Mouse (Mus musculus) hindbrain, postnatal 0 days (tissue): Measurements from ENCODE around the gene Fgfr2. TPM values are rescaled to one million over a fixed set of nuclear protein-coding genes. Genes with fewer than 3 reads are reported as not detected.

ENCODE experiments used
- ATAC-seq: fragments of 200-750 bp; cut with Nextera tagmentation; 2 replicates; pipeline ENCODE4 v1.8.0; 2017; ENCODE audit warnings: mild to moderate bottlenecking, moderate TSS enrichment, moderate library complexity
- DNase-seq: peaks from one replicate; pipeline ENCODE4 v3.0.0-alpha.2; 2015; ENCODE audit warnings: low spot score
- H3K27ac ChIP-seq: fragments of 300-500 bp; sonication (generic); 2 replicates; pipeline ENCODE4 v1.5.1; 2014; ENCODE audit warnings: mild to moderate bottlenecking
- H3K27me3 ChIP-seq: fragments of 300-500 bp; sonication (generic); 2 replicates; pipeline ENCODE4 v1.6.1; 2014; ENCODE audit warnings: low read length, mixed read lengths; ENCODE audit not compliant: insufficient read depth
- H3K36me3 ChIP-seq: fragments of 300-500 bp; sonication (generic); 2 replicates; pipeline ENCODE4 v1.6.1; 2014; ENCODE audit warnings: low read length, mixed read lengths; ENCODE audit not compliant: insufficient read depth
- H3K4me1 ChIP-seq: fragments of 300-500 bp; sonication (generic); 2 replicates; pipeline ENCODE4 v1.6.1; 2014; ENCODE audit warnings: antibody characterized with exemption, low read length, mixed read lengths; ENCODE audit not compliant: insufficient read depth
- H3K4me2 ChIP-seq: fragments of 300-500 bp; sonication (generic); 2 replicates; pipeline ENCODE4 v1.6.1; 2014; ENCODE audit warnings: low read depth, mild to moderate bottlenecking, low read length, moderate library complexity, mixed read lengths
- H3K4me3 ChIP-seq: fragments of 300-500 bp; sonication (generic); 2 replicates; pipeline ENCODE4 v1.5.1; 2014; ENCODE audit warnings: low read length
- H3K9ac ChIP-seq: fragments of 300-500 bp; sonication (generic); replicated peaks from 2 replicates; pipeline ENCODE4 v1.6.1; 2014; ENCODE audit warnings: mild to moderate bottlenecking, low read length, moderate library complexity, mixed read lengths
- H3K9me3 ChIP-seq: fragments of 300-500 bp; sonication (generic); 2 replicates; pipeline ENCODE4 v1.6.1; 2016; ENCODE audit warnings: low read length, mixed read lengths
- CTCF ChIP-seq: IDR thresholded peaks from 2 replicates; pipeline ENCODE4 v1.5.1; 2016; ENCODE audit warnings: antibody characterized with exemption, control low read depth, low read depth
- WGBS: fragments of 180-500 bp; shearing (Covaris S2); extraction: QIAGEN DNeasy Blood & Tissue Kit; methylation state at CpG from one replicate; pipeline ENCODE4 v1.1.7; 2014; 5-methylcytosine and 5-hydroxymethylcytosine counted together
- polyA plus RNA-seq: library from polyadenylated mRNA; unstranded; fragments of >200 nt; fragmentation: Nextera tagmentation; extraction: Ambion mirVana; gene quantifications from 2 replicates; pipeline ENCODE4 v1.2.1, GENCODE M21; 2015
- total RNA-seq: library from RNA; depleted of rRNA; stranded (reverse); fragments of >200 nt; gene quantifications from 2 replicates; pipeline ENCODE4 v1.2.3, GENCODE M21; 2014; rRNA removed

Gene Fgfr2
- total RNA-seq (33.2 and 49.0 TPM in 2 replicates), polyA plus RNA-seq (17.3 and 17.5 TPM in 2 replicates)

GRCm38 (mm10) chr7:133123244-133123998 lies at the start of gene Fgfr2:
Gene Fgfr2 (minus strand): TSS chr7:133123350.
- peak; percentile 78 for DNase-seq
- peaks cover 10% of the 10 kb centered on the region for H3K4me1 ChIP-seq
- no peaks in the 10 kb centered on the region for H3K27me3 ChIP-seq
- H3K36me3 ChIP-seq = no peaks in the 10 kb centered on the region
- peak within 1 kb of the TSS; percentile 98 for H3K4me2 ChIP-seq
- peak within 1 kb of the TSS; percentile 92 for H3K9ac ChIP-seq
- peak within 1 kb of the TSS; percentile 94 for H3K27ac ChIP-seq
- TF ChIP-seq CTCF = no peak
- peak; percentile 76 for ATAC-seq
- 2% methylated on average over 40 of the region's 53 CpGs for WGBS
- no peaks in the 10 kb centered on the region for H3K9me3 ChIP-seq
- peak within 1 kb of the TSS; percentile 91 for H3K4me3 ChIP-seq

- WGBS = 81% methylated on average over 4 of the region's 4 CpGs
- no peak overlapping the region for H3K4me2 ChIP-seq
- no peak for ATAC-seq
- no peak overlapping the region for H3K27ac ChIP-seq
- no peak for TF ChIP-seq CTCF
- H3K4me3 ChIP-seq = no peak overlapping the region
- no peaks in the 10 kb centered on the region for H3K36me3 ChIP-seq
- no peak overlapping the region for H3K9ac ChIP-seq
- DNase-seq = no peak
- H3K27me3 ChIP-seq = no peaks in the 10 kb centered on the region
- H3K9me3 ChIP-seq = no peaks in the 10 kb centered on the region
- no peaks in the 10 kb centered on the region for H3K4me1 ChIP-seq
Measured at GRCm38 (mm10) chr7:133171403-133172032, 48.4 kb upstream of the Fgfr2 start.

- Histone ChIP-seq H3K4me3 (no peak overlapping the region), H3K4me2 (no peak overlapping the region), H3K9me3 (no peaks in the 10 kb centered on the region), H3K4me1 (no peaks in the 10 kb centered on the region), H3K9ac (no peak overlapping the region), H3K36me3 (no peaks in the 10 kb centered on the region), H3K27me3 (no peaks in the 10 kb centered on the region), H3K27ac (no peak overlapping the region)
- WGBS = 85% methylated on average over 3 of the region's 3 CpGs
- no peak for TF ChIP-seq CTCF
- ATAC-seq (no peak), DNase-seq (no peak)
Measured at GRCm38 (mm10) chr7:133168928-133169327, 45.8 kb upstream of the Fgfr2 start.

- TF ChIP-seq CTCF = no peak
- 85% methylated on average over 2 of the region's 2 CpGs for WGBS
Measured at GRCm38 (mm10) chr7:133167903-133168302, 44.8 kb upstream of the Fgfr2 start.

GRCm38 (mm10) chr7:133164770-133165169 lies 41.6 kb upstream of the Fgfr2 start:
- Histone ChIP-seq H3K27me3 (no peaks in the 10 kb centered on the region), H3K4me2 (no peak overlapping the region), H3K36me3 (no peaks in the 10 kb centered on the region), H3K9me3 (no peaks in the 10 kb centered on the region), H3K9ac (no peak overlapping the region), H3K27ac (no peak overlapping the region), H3K4me3 (no peak overlapping the region), H3K4me1 (no peaks in the 10 kb centered on the region; the same call in 1 of the 2 replicates)
- no peak for ATAC-seq
- TF ChIP-seq CTCF = no peak
- DNase-seq = peak; percentile 52
- 50% methylated on average over 2 of the region's 2 CpGs for WGBS

More at GRCm38 (mm10) chr7:133167903-133168302, 44.8 kb upstream of the Fgfr2 start:
- Histone ChIP-seq H3K4me2 (no peak overlapping the region), H3K4me3 (no peak overlapping the region), H3K9ac (no peak overlapping the region), H3K27me3 (no peaks in the 10 kb centered on the region), H3K36me3 (no peaks in the 10 kb centered on the region), H3K27ac (no peak overlapping the region), H3K4me1 (no peaks in the 10 kb centered on the region), H3K9me3 (no peaks in the 10 kb centered on the region)
- no peak for DNase-seq
- ATAC-seq = no peak

- Histone ChIP-seq H3K27me3 (no peaks in the 10 kb centered on the region), H3K9ac (no peak overlapping the region), H3K36me3 (no peaks in the 10 kb centered on the region), H3K27ac (no peak overlapping the region), H3K4me2 (no peak overlapping the region), H3K9me3 (no peaks in the 10 kb centered on the region), H3K4me3 (no peak overlapping the region), H3K4me1 (no peaks in the 10 kb centered on the region; the same call in 1 of the 2 replicates)
- WGBS = 54% methylated on average over 5 of the region's 5 CpGs
- TF ChIP-seq CTCF = no peak
- DNase-seq (no peak), ATAC-seq (no peak)
Measured at GRCm38 (mm10) chr7:133163011-133163410, 39.9 kb upstream of the Fgfr2 start.

GRCm38 (mm10) chr7:133162131-133162530 lies 39.0 kb upstream of the Fgfr2 start:
- DNase-seq (no peak), ATAC-seq (no peak)
- Histone ChIP-seq H3K9me3 (no peaks in the 10 kb centered on the region), H3K27me3 (no peaks in the 10 kb centered on the region), H3K4me3 (no peak overlapping the region), H3K36me3 (no peaks in the 10 kb centered on the region), H3K9ac (no peak overlapping the region), H3K27ac (no peak overlapping the region), H3K4me2 (no peak overlapping the region), H3K4me1 (no peaks in the 10 kb centered on the region; the same call in 1 of the 2 replicates)
- TF ChIP-seq CTCF = no peak
- WGBS = 48% methylated on average over 2 of the region's 2 CpGs
